Mouse (Mus musculus) ES-E14 (cell line): ENCODE measurements around the gene Cdkn2c. TPM values are rescaled to one million over a fixed set of nuclear protein-coding genes. Genes with fewer than 3 reads are reported as not detected.
"Not testable (repeated sequence)": the region's sequence is repeated elsewhere in the genome, so short reads cannot be mapped to it uniquely, and the experiment has no call there.

Experiments used
- DNase-seq: peaks from one replicate; pipeline ENCODE4 v3.0.0-alpha.2; 2013; ENCODE audit warnings: low read depth, low spot score
- H3K27ac ChIP-seq: 2 replicates; pipeline ENCODE4 v1.5.1; 2012; ENCODE audit warnings: low read depth, mild to moderate bottlenecking, low read length, moderate library complexity, mixed read lengths; ENCODE audit not compliant: poor library complexity, insufficient read depth, severe bottlenecking
- H3K36me3 ChIP-seq: 2 replicates; pipeline ENCODE4 v1.6.1; 2012; ENCODE audit warnings: mild to moderate bottlenecking, low read length, moderate library complexity, mixed read lengths; ENCODE audit not compliant: control insufficient read depth, poor library complexity, insufficient read depth, severe bottlenecking
- H3K4me1 ChIP-seq, 2 experiments: fragments of 150-350 bp in 1 of 2; sonication (generic) in 1 of 2; 2 replicates each; pipeline ENCODE4 v1.6.1; 2012; ENCODE audit warnings: low read length in 2 of 2, mild to moderate bottlenecking in 1 of 2, mixed read lengths in 1 of 2; ENCODE audit not compliant: control insufficient read depth in 2 of 2, insufficient read depth in 2 of 2, poor library complexity in 1 of 2
- H3K4me3 ChIP-seq, 2 experiments: fragments of 150-350 bp in 1 of 2; sonication (generic) in 1 of 2; 2 replicates each; pipeline ENCODE4 v1.5.1; 2012; ENCODE audit warnings: low read length in 2 of 2, low read depth in 1 of 2, mild to moderate bottlenecking in 1 of 2, mixed read lengths in 1 of 2; ENCODE audit not compliant: insufficient read depth in 1 of 2, poor library complexity in 1 of 2, severe bottlenecking in 1 of 2
- H3K9ac ChIP-seq: 2 replicates; pipeline ENCODE4 v1.6.1; 2012; ENCODE audit warnings: low read depth, mild to moderate bottlenecking, low read length, mixed read lengths; ENCODE audit not compliant: poor library complexity, insufficient read depth, severe bottlenecking
- H3K9me3 ChIP-seq: fragments of 150-350 bp; sonication (generic); 2 replicates; pipeline ENCODE4 v1.6.1; 2012; ENCODE audit warnings: low read depth, mild to moderate bottlenecking, low read length; ENCODE audit not compliant: control insufficient read depth, insufficient read depth
- CHD2 ChIP-seq: IDR thresholded peaks from 2 replicates; pipeline ENCODE4 v1.6.1; 2014; ENCODE audit warnings: mild to moderate bottlenecking, low read depth, low read length, inconsistent platforms
- HCFC1 ChIP-seq: IDR thresholded peaks from 2 replicates; pipeline ENCODE4 v1.6.1; 2012; ENCODE audit warnings: low read length, inconsistent platforms, borderline replicate concordance; ENCODE audit not compliant: insufficient read depth
- MAFK ChIP-seq: IDR thresholded peaks from 2 replicates; pipeline ENCODE4 v1.6.1; 2014; ENCODE audit warnings: mild to moderate bottlenecking, low read depth, low read length, inconsistent platforms; ENCODE audit not compliant: insufficient read depth
- ZC3H11A ChIP-seq: IDR thresholded peaks from 2 replicates; pipeline ENCODE4 v1.6.1; 2012; ENCODE audit warnings: low read depth, mild to moderate bottlenecking, inconsistent platforms, low read length, borderline replicate concordance
- ZNF384 ChIP-seq: IDR thresholded peaks from 2 replicates; pipeline ENCODE4 v1.6.1; 2012; ENCODE audit warnings: low read depth, low read length, inconsistent platforms
- in situ Hi-C, 2 experiments: fragments of 600-800 bp; cut with MboI; formaldehyde crosslinking; loops; one replicate each; pipeline ENCODE4 v1.15.1; 2025; ENCODE audit warnings: low sequenced_read_pairs in 2 of 2, inconsistent platforms in 1 of 2; ENCODE audit not compliant: unreplicated experiment in 2 of 2
- total RNA-seq: library from RNA; depleted of rRNA; stranded (reverse); fragments of 300-350 nt; gene quantifications from 2 replicates; pipeline ENCODE4 v1.2.3, GENCODE M21; 2012; rRNA removed

Cdkn2c gene
- 0.74 and 1.3 TPM in 2 replicates for total RNA-seq

- Histone ChIP-seq H3K9ac (peak within 1 kb of the TSS; percentile 84), H3K4me3 (peak within 1 kb of the TSS; percentile 74 to 78), H3K4me1 (no peaks in the 10 kb centered on the region), H3K9me3 (no peaks in the 10 kb centered on the region), H3K36me3 (no peaks in the 10 kb centered on the region), H3K27ac (no peak within 1 kb of the TSS)
- DNase-seq: peak; percentile 63
- TF ChIP-seq ZNF384: no peak
- TF ChIP-seq HCFC1: 0 out of 2 replicates have a peak, but pooled peaks have one; percentile 17
- TF ChIP-seq ZC3H11A: no peak
- no peak for TF ChIP-seq CHD2
- no peak for TF ChIP-seq MAFK
- in situ Hi-C loops: no loop called here
Observed at GRCm38 (mm10) chr4:109666461-109667269, at the start of gene Cdkn2c. Gene Cdkn2c (minus strand): TSS chr4:109667189.

GRCm38 (mm10) chr4:109705349-109705748 lies 38.4 kb upstream of the Cdkn2c start:
- no peak for DNase-seq
- TF ChIP-seq MAFK: no peak
- no peak for TF ChIP-seq CHD2
- no peak for TF ChIP-seq ZC3H11A
- TF ChIP-seq HCFC1: no peak
- TF ChIP-seq ZNF384: no peak
- no peaks in the 10 kb centered on the region for H3K36me3 ChIP-seq
- no peaks in the 10 kb centered on the region for H3K9me3 ChIP-seq
- no peak overlapping the region for H3K9ac ChIP-seq
- in situ Hi-C loops: no loop called here
- H3K27ac ChIP-seq: no peak overlapping the region
- peaks cover 0 to 5% of the 10 kb centered on the region in 2 experiments; a peak in 1 of 4 replicates for H3K4me1 ChIP-seq
- H3K4me3 ChIP-seq: no peak overlapping the region

GRCm38 (mm10) chr4:109703568-109703967 lies 36.6 kb upstream of the Cdkn2c start:
- H3K36me3 ChIP-seq: no peaks in the 10 kb centered on the region
- in situ Hi-C loops: no loop called here
- TF ChIP-seq ZNF384: no peak
- no peak for TF ChIP-seq HCFC1
- TF ChIP-seq CHD2: no peak
- peak; percentile 55; the same call in 1 of the 2 replicates for TF ChIP-seq MAFK
- H3K9ac ChIP-seq: no peak overlapping the region
- H3K4me3 ChIP-seq: no peak overlapping the region
- no peaks in the 10 kb centered on the region for H3K9me3 ChIP-seq
- no peak for DNase-seq
- no peak overlapping the region for H3K27ac ChIP-seq
- peaks cover 0 to 3% of the 10 kb centered on the region in 2 experiments; a peak in 1 of 4 replicates for H3K4me1 ChIP-seq

- H3K9ac ChIP-seq, H3K4me1 ChIP-seq, DNase-seq, H3K27ac ChIP-seq, in situ Hi-C loops, H3K9me3 ChIP-seq, H3K36me3 ChIP-seq, H3K4me3 ChIP-seq: not testable (repeated sequence)
Observed at GRCm38 (mm10) chr4:109700727-109701126, 33.7 kb upstream of the Cdkn2c start.

- Histone ChIP-seq H3K27ac (no peak overlapping the region), H3K4me3 (no peak overlapping the region), H3K4me1 (no peaks in the 10 kb centered on the region), H3K9me3 (peaks cover 7% of the 10 kb centered on the region; the same call in 1 of the 2 replicates), H3K36me3 (no peaks in the 10 kb centered on the region), H3K9ac (no peak overlapping the region)
- DNase-seq: no peak
- in situ Hi-C loops: no loop called here
- no peak for TF ChIP-seq CHD2
- TF ChIP-seq MAFK: no peak
Observed at GRCm38 (mm10) chr4:109692674-109693073, 25.7 kb upstream of the Cdkn2c start.
